Comparison of ENCODE assay signal across 9 mouse cellular contexts in the genomic region with DNA sequence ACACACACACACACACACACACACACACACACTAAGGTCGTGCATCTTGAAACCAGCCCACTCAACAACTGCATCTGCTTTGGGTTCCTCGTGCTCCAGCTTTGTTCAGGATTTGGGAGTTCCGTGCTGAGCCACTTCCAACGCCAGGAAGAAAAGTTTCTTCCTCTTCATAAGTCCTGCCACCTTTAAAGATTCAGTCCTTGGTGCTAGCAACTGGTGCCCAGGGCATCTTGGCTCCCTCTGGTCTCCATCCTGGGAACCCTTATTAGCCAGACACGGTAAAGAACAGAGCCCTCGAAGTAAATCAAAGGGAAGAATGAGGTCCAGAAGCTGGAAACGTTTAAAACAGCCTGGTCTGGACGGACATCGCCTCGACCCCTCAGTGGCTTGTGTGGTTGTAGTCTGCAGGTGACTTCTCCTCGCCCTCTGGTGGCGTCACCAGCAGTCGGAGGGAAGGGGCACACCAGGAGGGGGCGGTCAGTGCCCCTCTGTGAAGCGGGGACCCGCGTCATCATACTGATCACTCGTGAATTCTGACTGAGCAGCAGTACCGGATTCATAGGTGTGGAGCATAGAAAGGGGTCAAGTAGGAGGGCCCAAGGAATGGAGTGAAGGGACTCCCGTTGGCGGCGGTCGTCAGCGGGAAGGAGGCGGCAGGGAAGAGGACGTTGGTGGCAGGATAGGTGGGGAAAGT. TPM values are rescaled to one million over a fixed set of nuclear protein-coding genes. Genes with fewer than 3 reads are reported as not detected.
DNase-seq lines count a peak whose midpoint lies in the region; ATAC-seq lines count a peak whose summit lies in the region.
"Had no signal": no experiment of that assay in that cellular context is flagged by ENCODE, and none has a peak within 500 bp of the region (broad histone marks: within the 10 kb centered on the region; RNA-seq: fewer than 3 reads in every experiment).

No protein-coding gene starts in this region.

- WGBS in forebrain, embryonic 15.5 days = 4% methylated on average over 26 of the region's 26 CpGs
- WGBS in liver, embryonic 12.5 days (ENCODE audit: insufficient replicate concordance) = 6% methylated on average over 26 of the region's 26 CpGs
- WGBS in stomach, embryonic 16.5 days = 11% methylated on average over 26 of the region's 26 CpGs

- peaks cover 71% of the 10 kb centered on the region for H3K27me3 ChIP-seq in forebrain, embryonic 15.5 days
- H3K27me3 ChIP-seq in liver, embryonic 12.5 days (replicated peaks) = peaks cover 67% of the 10 kb centered on the region
- peaks cover 64% of the 10 kb centered on the region for H3K27me3 ChIP-seq in stomach, embryonic 16.5 days (ENCODE audit: control insufficient read depth, insufficient read depth, low read length)

- DNase-seq in retina, postnatal 1 day = peak; percentile 27
- no peak for DNase-seq in retina, embryonic 14.5 days (ENCODE audit: low spot score)
- no peak for DNase-seq in right cerebral cortex, postnatal 14 days
- DNase-seq in cerebellum, adult 9-10 months = no peak
- no peak for DNase-seq in adrenal gland, adult 8-10 months

- H3K36me3 ChIP-seq in forebrain, embryonic 15.5 days = no peaks in the 10 kb centered on the region
- no peaks in the 10 kb centered on the region for H3K36me3 ChIP-seq in liver, embryonic 12.5 days
- H3K36me3 ChIP-seq in stomach, embryonic 16.5 days (ENCODE audit: control insufficient read depth, insufficient read depth, low read length) = no peaks in the 10 kb centered on the region

- peak overlapping the region; percentile 76 for H3K4me2 ChIP-seq in forebrain, embryonic 15.5 days (replicated peaks)
- peak overlapping the region; percentile 81 for H3K4me2 ChIP-seq in liver, embryonic 12.5 days
- peak overlapping the region; percentile 76 for H3K4me2 ChIP-seq in stomach, embryonic 16.5 days (ENCODE audit: low read depth, low read length)

- no peak overlapping the region for H3K27ac ChIP-seq in forebrain, embryonic 15.5 days (replicated peaks)
- H3K27ac ChIP-seq in liver, embryonic 12.5 days = peak overlapping the region; percentile 73
- no peak overlapping the region for H3K27ac ChIP-seq in stomach, embryonic 16.5 days (ENCODE audit: low read length)

- H3K9me3 ChIP-seq in forebrain, embryonic 15.5 days = no peaks in the 10 kb centered on the region
- H3K9me3 ChIP-seq in liver, embryonic 12.5 days (replicated peaks) = no peaks in the 10 kb centered on the region
- H3K9me3 ChIP-seq in stomach, embryonic 16.5 days (replicated peaks; ENCODE audit: control insufficient read depth, low read length) = no peaks in the 10 kb centered on the region

- peak overlapping the region; percentile 16; the same call in 1 of the 2 replicates for H3K9ac ChIP-seq in forebrain, embryonic 15.5 days (replicated peaks)
- peak overlapping the region; percentile 41; the same call in 1 of the 2 replicates for H3K9ac ChIP-seq in liver, embryonic 12.5 days
- peak overlapping the region; percentile 53; the same call in 1 of the 2 replicates for H3K9ac ChIP-seq in stomach, embryonic 16.5 days (ENCODE audit: low read length)

- H3K4me3 ChIP-seq in forebrain, embryonic 15.5 days = peak overlapping the region; percentile 41
- H3K4me3 ChIP-seq in liver, embryonic 12.5 days = peak overlapping the region; percentile 57
- peak overlapping the region; percentile 45 for H3K4me3 ChIP-seq in stomach, embryonic 16.5 days (replicated peaks; ENCODE audit: low read length)

- no peak for ATAC-seq in forebrain, embryonic 15.5 days (replicated peaks)
- ATAC-seq in liver, embryonic 12.5 days = peak; percentile 50
- 0 out of 2 replicates have a peak, but pooled peaks have one; percentile 42 for ATAC-seq in stomach, embryonic 16.5 days (ENCODE audit: insufficient read depth, low FRiP score)

- H3K4me1 ChIP-seq in forebrain, embryonic 15.5 days = peaks cover 34% of the 10 kb centered on the region
- H3K4me1 ChIP-seq in liver, embryonic 12.5 days = peaks cover 76% of the 10 kb centered on the region
- peaks cover 9% of the 10 kb centered on the region for H3K4me1 ChIP-seq in stomach, embryonic 16.5 days (ENCODE audit: control insufficient read depth, insufficient read depth, low read length)

RNA-seq across cellular contexts. Expression of gene Nkx1-2, which starts 2.7 kb away (rescaled TPM):
- 0.05 TPM in 1 of 2 replicates, not detected in the other for polyA plus RNA-seq in forebrain, embryonic 15.5 days (2015; fragmentation: Nextera tagmentation; extraction: Ambion mirVana)
- polyA plus RNA-seq in liver, embryonic 12.5 days (2016; fragmentation: Nextera tagmentation; extraction: Ambion mirVana) = not detected in 2 replicates
- polyA plus RNA-seq in stomach, embryonic 16.5 days (2015; fragmentation: Nextera tagmentation; extraction: Ambion mirVana) = not detected in 2 replicates
- not detected for total RNA-seq in adrenal gland, adult 8-10 months (2022)
- total RNA-seq: layer of hippocampus, adult 18-20 months had no signal

RNA-seq across cellular contexts. Expression of gene Lhpp, which starts 13.7 kb away (rescaled TPM):
- polyA plus RNA-seq in forebrain, embryonic 15.5 days (2015; fragmentation: Nextera tagmentation; extraction: Ambion mirVana) = 23.1 and 25.7 TPM in 2 replicates
- polyA plus RNA-seq in liver, embryonic 12.5 days (2016; fragmentation: Nextera tagmentation; extraction: Ambion mirVana) = 8.9 and 9.2 TPM in 2 replicates
- 12.7 and 13.5 TPM in 2 replicates for polyA plus RNA-seq in stomach, embryonic 16.5 days (2015; fragmentation: Nextera tagmentation; extraction: Ambion mirVana)
- 10 to 100 TPM; 26.7 to 38.0 (median 29.8) TPM for total RNA-seq in adrenal gland, adult 8-10 months (2022)

RNA-seq across cellular contexts. Expression of gene Oat, which starts 20.5 kb away (rescaled TPM):
- 118 TPM in 2 replicates for polyA plus RNA-seq in forebrain, embryonic 15.5 days (2015; fragmentation: Nextera tagmentation; extraction: Ambion mirVana)
- 94.4 and 96.9 TPM in 2 replicates for polyA plus RNA-seq in liver, embryonic 12.5 days (2016; fragmentation: Nextera tagmentation; extraction: Ambion mirVana)
- polyA plus RNA-seq in stomach, embryonic 16.5 days (2015; fragmentation: Nextera tagmentation; extraction: Ambion mirVana) = 356 and 377 TPM in 2 replicates
- 100 to 1,000 TPM; 140 to 156 (median 148) TPM for total RNA-seq in adrenal gland, adult 8-10 months (2022)
